Mouse (Mus musculus) heart, embryonic 11.5 days (tissue): Measurements from ENCODE around the gene Ppib. TPM values are rescaled to one million over a fixed set of nuclear protein-coding genes. Genes with fewer than 3 reads are reported as not detected.
A peak's percentile ranks its signal among the peaks of the same experiment; 100 is the strongest.

ENCODE experiments used
- ATAC-seq: fragments of 200-750 bp; cut with Nextera tagmentation; replicated peaks from 2 replicates; pipeline ENCODE4 v1.8.0; 2017; ENCODE audit warnings: moderate library complexity; ENCODE audit not compliant: insufficient number of reproducible peaks, low FRiP score, low TSS enrichment
- H3K27ac ChIP-seq: fragments of 300-500 bp; sonication (generic); 2 replicates; pipeline ENCODE4 v1.5.1; 2014; ENCODE audit warnings: mild to moderate bottlenecking, low read depth, low read length
- H3K27me3 ChIP-seq: fragments of 300-500 bp; sonication (generic); 2 replicates; pipeline ENCODE4 v1.6.1; 2014; ENCODE audit warnings: mild to moderate bottlenecking, low read length, mixed read lengths; ENCODE audit not compliant: control insufficient read depth, insufficient read depth
- H3K36me3 ChIP-seq: fragments of 300-500 bp; sonication (generic); 2 replicates; pipeline ENCODE4 v1.6.1; 2014; ENCODE audit warnings: mild to moderate bottlenecking, low read length, moderate library complexity, mixed read lengths; ENCODE audit not compliant: control insufficient read depth, insufficient read depth
- H3K4me1 ChIP-seq: fragments of 300-500 bp; sonication (generic); 2 replicates; pipeline ENCODE4 v1.6.1; 2014; ENCODE audit warnings: low read length; ENCODE audit not compliant: control insufficient read depth, insufficient read depth
- H3K4me2 ChIP-seq: fragments of 300-500 bp; sonication (generic); 2 replicates; pipeline ENCODE4 v1.6.1; 2014; ENCODE audit warnings: mild to moderate bottlenecking, moderate library complexity
- H3K4me3 ChIP-seq: fragments of 300-500 bp; sonication (generic); 2 replicates; pipeline ENCODE4 v1.5.1; 2014; ENCODE audit warnings: low read depth, low read length
- H3K9ac ChIP-seq: fragments of 300-500 bp; sonication (generic); 2 replicates; pipeline ENCODE4 v1.6.1; 2014; ENCODE audit warnings: mild to moderate bottlenecking, low read depth, low read length, moderate library complexity
- H3K9me3 ChIP-seq: fragments of 300-500 bp; sonication (generic); replicated peaks from 2 replicates; pipeline ENCODE4 v1.6.1; 2016; ENCODE audit warnings: low read length; ENCODE audit not compliant: control insufficient read depth
- WGBS: fragments of 180-500 bp; shearing (Covaris S2); extraction: QIAGEN DNeasy Blood & Tissue Kit; methylation state at CpG from one replicate; pipeline ENCODE4 v1.1.7; 2014; ENCODE audit not compliant: insufficient replicate concordance; 5-methylcytosine and 5-hydroxymethylcytosine counted together
- polyA plus RNA-seq: library from polyadenylated mRNA; unstranded; fragments of >200 nt; fragmentation: Nextera tagmentation; extraction: Ambion mirVana; gene quantifications from 2 replicates; pipeline ENCODE4 v1.2.1, GENCODE M21; 2014

Gene Ppib
- polyA plus RNA-seq, 1 experiment from 2014 or later = 463 TPM

DNA sequence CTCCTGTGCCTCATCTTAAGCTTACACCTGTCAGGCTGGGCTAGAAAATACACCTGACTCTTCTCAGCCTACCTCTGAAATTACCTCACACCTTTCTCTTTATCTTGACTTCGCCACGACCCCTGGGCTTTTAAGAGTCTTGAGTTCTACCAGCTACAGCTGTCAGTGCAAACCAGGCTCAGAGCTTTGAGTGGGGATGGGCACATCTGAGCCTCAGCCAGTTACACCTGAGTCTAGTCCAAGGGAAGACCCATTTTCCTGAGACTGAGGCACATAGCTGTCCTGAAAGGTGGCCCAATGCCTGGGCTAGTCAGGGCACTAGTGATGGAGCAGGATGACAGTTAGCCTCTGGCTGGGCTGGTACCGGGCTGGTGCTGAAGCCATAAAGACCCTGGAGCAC lies 6.8 kb downstream of the Ppib start:
- Histone ChIP-seq H3K4me3 (no peak overlapping the region), H3K9ac (no peak overlapping the region), H3K36me3 (peaks cover 33% of the 10 kb centered on the region), H3K9me3 (no peaks in the 10 kb centered on the region), H3K4me2 (no peak overlapping the region), H3K27ac (no peak overlapping the region), H3K27me3 (peaks cover 17% of the 10 kb centered on the region), H3K4me1 (peaks cover 4% of the 10 kb centered on the region)
- 90% methylated on average over 3 of the region's 3 CpGs for WGBS
- no peak for ATAC-seq

DNA sequence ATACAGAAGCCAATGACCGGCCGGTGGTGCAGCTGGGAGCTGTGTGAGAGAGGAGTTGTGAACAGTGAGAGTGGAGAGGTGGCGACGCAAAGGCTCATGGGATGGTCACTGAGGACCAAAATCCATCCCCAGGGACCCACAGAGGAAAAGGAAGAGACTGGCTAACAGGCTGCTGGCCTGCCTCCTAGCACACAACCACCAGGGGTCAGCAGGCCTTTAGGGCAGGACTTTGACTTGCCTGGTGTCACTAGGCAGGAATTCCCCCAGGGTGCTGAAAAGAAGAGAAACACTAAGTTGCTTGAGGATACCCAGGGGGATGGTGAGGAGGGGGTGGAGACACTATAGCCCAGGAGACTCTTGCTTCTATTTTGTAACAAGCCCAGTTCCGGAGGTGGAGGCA lies 7.5 kb downstream of the Ppib start:
- Histone ChIP-seq H3K9me3 (no peaks in the 10 kb centered on the region), H3K27ac (no peak overlapping the region), H3K9ac (no peak overlapping the region), H3K36me3 (peaks cover 32% of the 10 kb centered on the region), H3K4me3 (no peak overlapping the region), H3K4me2 (no peak overlapping the region; the same call in 1 of the 2 replicates), H3K4me1 (peaks cover 4% of the 10 kb centered on the region; the same call in 1 of the 2 replicates), H3K27me3 (peaks cover 17% of the 10 kb centered on the region)
- 18% methylated on average over 5 of the region's 5 CpGs for WGBS
- ATAC-seq = no peak

DNA sequence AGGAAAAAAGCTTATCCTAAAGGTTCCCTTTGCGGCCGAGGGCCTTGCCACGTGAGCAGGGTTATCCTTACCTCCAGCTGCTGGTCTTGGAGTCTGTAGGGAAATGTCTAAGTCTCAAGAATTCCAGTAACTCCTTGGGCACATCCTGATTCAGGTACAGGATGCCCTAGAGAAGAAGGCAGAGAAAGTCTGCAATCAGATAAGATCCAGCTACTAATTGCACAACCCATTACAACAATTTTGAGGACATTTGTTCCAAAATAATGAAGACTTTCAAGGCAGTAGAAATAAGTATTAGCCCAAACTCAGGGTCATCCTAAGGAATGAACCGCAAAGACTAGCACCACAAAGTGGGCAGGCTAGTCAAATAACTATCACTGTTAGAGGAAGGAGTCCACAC lies 8.0 kb downstream of the Ppib start:
- peak overlapping the region; percentile 99; the same call in 1 of the 2 replicates for H3K4me2 ChIP-seq
- H3K4me1 ChIP-seq = peaks cover 4% of the 10 kb centered on the region; the same call in 1 of the 2 replicates
- H3K27me3 ChIP-seq = peaks cover 17% of the 10 kb centered on the region
- H3K9ac ChIP-seq = no peak overlapping the region
- no peak for ATAC-seq
- H3K36me3 ChIP-seq = peaks cover 28% of the 10 kb centered on the region
- H3K27ac ChIP-seq = no peak overlapping the region
- WGBS = 54% methylated on average over 4 of the region's 4 CpGs
- H3K9me3 ChIP-seq = no peaks in the 10 kb centered on the region
- no peak overlapping the region for H3K4me3 ChIP-seq

GRCm38 (mm10) chr9:66068971-66069391 lies 9.0 kb downstream of the Ppib start:
- Histone ChIP-seq H3K36me3 (peaks cover 23% of the 10 kb centered on the region), H3K9me3 (no peaks in the 10 kb centered on the region), H3K4me2 (peak overlapping the region; percentile 99), H3K27me3 (peaks cover 17% of the 10 kb centered on the region), H3K27ac (no peak overlapping the region), H3K4me3 (peak overlapping the region; percentile 60), H3K9ac (peak overlapping the region; percentile 72), H3K4me1 (peaks cover 4% of the 10 kb centered on the region; the same call in 1 of the 2 replicates)
- peak; percentile 43 for ATAC-seq
- WGBS = 1% methylated on average over 30 of the region's 30 CpGs

GRCm38 (mm10) chr9:66069583-66069982 lies 9.6 kb downstream of the Ppib start, which contains the start of gene Snx22:
Snx22 (minus strand) TSS chr9:66069719.
- peaks cover 17% of the 10 kb centered on the region for H3K27me3 ChIP-seq
- H3K4me2 ChIP-seq = peak within 1 kb of the TSS; percentile 99
- no peaks in the 10 kb centered on the region for H3K9me3 ChIP-seq
- peak within 1 kb of the TSS; percentile 73 for H3K27ac ChIP-seq
- peaks cover 17% of the 10 kb centered on the region for H3K36me3 ChIP-seq
- peak within 1 kb of the TSS; percentile 60 for H3K4me3 ChIP-seq
- peak; percentile 94 for ATAC-seq
- peak within 1 kb of the TSS; percentile 72 for H3K9ac ChIP-seq
- peaks cover 4% of the 10 kb centered on the region; the same call in 1 of the 2 replicates for H3K4me1 ChIP-seq
- under 1% methylated on average over 22 of the region's 22 CpGs for WGBS

DNA sequence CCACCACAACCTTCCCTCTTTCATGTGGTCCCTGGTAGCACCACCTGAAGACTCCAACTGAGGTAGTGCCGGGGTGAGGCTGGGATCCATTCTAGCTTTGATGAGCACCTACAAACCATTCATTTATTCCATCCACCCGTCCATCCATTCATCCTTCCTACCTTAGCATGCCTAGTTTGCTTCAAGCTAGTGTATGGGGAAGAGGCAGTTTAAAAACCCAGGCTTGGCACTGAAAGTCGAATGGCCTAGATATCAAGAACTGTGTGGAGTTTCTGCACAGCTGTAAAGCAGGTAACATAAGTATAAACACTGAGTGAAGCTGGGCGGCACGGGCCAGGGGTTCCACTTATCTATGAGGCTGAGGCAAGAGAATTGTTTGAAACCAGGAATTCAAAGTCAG lies 10.1 kb downstream of the Ppib start:
- Histone ChIP-seq H3K27ac (peak overlapping the region; percentile 73), H3K27me3 (peaks cover 17% of the 10 kb centered on the region), H3K4me2 (peak overlapping the region; percentile 99), H3K9me3 (no peaks in the 10 kb centered on the region), H3K4me3 (no peak overlapping the region), H3K9ac (no peak overlapping the region), H3K4me1 (peaks cover 4% of the 10 kb centered on the region; the same call in 1 of the 2 replicates), H3K36me3 (peaks cover 15% of the 10 kb centered on the region)
- ATAC-seq = no peak
- WGBS = 74% methylated on average over 5 of the region's 5 CpGs

DNA sequence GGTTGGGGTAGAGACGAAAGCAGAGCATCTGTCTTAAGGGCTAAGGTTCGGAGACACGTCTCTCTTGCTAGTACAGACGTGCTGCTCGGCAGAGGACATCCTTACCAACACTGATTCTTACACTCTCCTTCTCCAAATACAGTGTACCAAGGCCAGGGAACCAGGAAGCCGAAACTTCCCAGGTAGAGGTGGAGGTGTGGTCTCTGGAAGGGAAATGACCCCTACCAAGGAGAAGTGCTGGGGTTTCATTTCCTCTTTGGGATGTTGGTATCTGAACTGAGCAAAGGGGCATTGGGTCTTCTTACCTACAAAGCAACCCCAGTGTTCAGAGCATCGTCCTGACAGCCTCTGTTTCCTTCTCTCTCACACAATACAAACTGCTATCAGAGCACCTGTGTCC lies 12.7 kb downstream of the Ppib start:
- Histone ChIP-seq H3K27ac (no peak overlapping the region), H3K4me3 (no peak overlapping the region), H3K4me1 (peaks cover 4% of the 10 kb centered on the region; the same call in 1 of the 2 replicates), H3K9me3 (no peaks in the 10 kb centered on the region), H3K9ac (no peak overlapping the region), H3K27me3 (peaks cover 17% of the 10 kb centered on the region; the same call in 1 of the 2 replicates), H3K36me3 (no peaks in the 10 kb centered on the region), H3K4me2 (no peak overlapping the region)
- WGBS = 86% methylated on average over 7 of the region's 7 CpGs
- ATAC-seq = no peak

DNA sequence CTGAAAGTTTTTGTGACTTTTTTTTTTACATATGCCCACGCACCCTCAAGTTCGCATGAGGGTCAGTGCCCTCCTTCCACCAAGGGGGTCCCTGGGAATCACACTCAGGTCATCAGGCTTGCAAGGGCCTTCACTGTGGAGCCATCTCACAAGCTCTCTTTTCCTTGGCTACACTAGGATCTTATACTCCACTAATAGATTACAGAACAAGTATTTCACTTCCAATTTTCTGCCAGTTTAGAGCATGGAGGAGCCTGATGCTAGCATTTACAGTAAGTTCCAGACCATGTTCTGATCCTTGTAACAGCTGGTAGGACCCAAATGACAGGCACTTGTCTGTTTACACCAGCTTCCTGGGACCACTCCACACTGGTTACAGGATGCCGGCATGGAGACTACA lies 18.1 kb downstream of the Ppib start:
- Histone ChIP-seq H3K36me3 (no peaks in the 10 kb centered on the region), H3K27me3 (no peaks in the 10 kb centered on the region), H3K27ac (peak overlapping the region; percentile 35; the same call in 1 of the 2 replicates), H3K4me2 (peak overlapping the region; percentile 59), H3K4me3 (no peak overlapping the region), H3K9me3 (no peaks in the 10 kb centered on the region), H3K4me1 (peaks cover 4% of the 10 kb centered on the region; the same call in 1 of the 2 replicates), H3K9ac (peak overlapping the region; percentile 61)
- 64% methylated on average over 3 of the region's 3 CpGs for WGBS
- no peak for ATAC-seq

- Histone ChIP-seq H3K27ac (peak overlapping the region; percentile 35; the same call in 1 of the 2 replicates), H3K9me3 (no peaks in the 10 kb centered on the region), H3K4me2 (peak overlapping the region; percentile 59), H3K27me3 (no peaks in the 10 kb centered on the region), H3K4me1 (peaks cover 4% of the 10 kb centered on the region; the same call in 1 of the 2 replicates), H3K9ac (peak overlapping the region; percentile 61), H3K4me3 (0 out of 2 replicates have a peak overlapping the region, but pooled peaks have one; percentile 11), H3K36me3 (no peaks in the 10 kb centered on the region)
- 7% methylated on average over 14 of the region's 14 CpGs for WGBS
- no peak for ATAC-seq
These were observed 18.5 kb downstream of the Ppib start for GRCm38 (mm10) chr9:66078493-66078892.
